Mouse (Mus musculus): ENCODE results near the gene Plagl2.
"Not testable (repeated sequence)": the region's sequence is repeated elsewhere in the genome, so short reads cannot be mapped to it uniquely, and the experiment has no call there.

DNA sequence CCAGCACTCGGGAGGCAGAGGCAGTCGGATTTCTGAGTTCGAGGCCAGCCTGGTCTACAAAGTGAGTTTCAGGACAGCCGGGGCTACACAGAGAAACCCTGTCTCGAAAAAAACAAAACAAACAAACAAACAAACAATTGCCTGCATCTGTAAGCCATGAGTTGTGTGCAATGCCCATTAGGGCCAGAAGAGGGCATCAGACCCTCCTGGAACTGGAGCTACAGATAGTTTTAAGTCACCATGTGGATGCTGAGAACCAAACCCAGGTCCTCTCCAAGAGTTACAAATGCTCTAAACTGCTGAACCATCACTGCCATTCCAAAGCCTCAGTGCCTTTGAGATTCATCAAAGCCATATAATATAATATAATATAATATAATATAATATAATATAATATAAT, 35.6 kb upstream of the Plagl2 start:
- peak; percentile 25; the same call in 1 of the 2 replicates for TF ChIP-seq CTCF (IDR thresholded peaks at IDR 0.05; ENCODE audit: low read depth, low read length)
- not testable (repeated sequence) for TF ChIP-seq POLR2A (IDR thresholded peaks at IDR 0.05; ENCODE audit: extremely low read depth, insufficient read depth, low read length)

Measured in liver, adult 2 months (tissue).